19 mouse cellular contexts compared by ENCODE assay signal in genomic region chr9:14288500-14288899, GRCm38 (mm10).
"Had no signal": no experiment of that assay in that cellular context is flagged by ENCODE, and none has a peak within 500 bp of the region (broad histone marks: within the 10 kb centered on the region; RNA-seq: fewer than 3 reads in every experiment).

No protein-coding gene starts in this region.

- ATAC-seq: midbrain, embryonic 16.5 days had no signal

- H3K4me2 ChIP-seq: lung, embryonic 14.5 days; midbrain, embryonic 12.5 days; neural tube, embryonic 13.5 days; neural tube, embryonic 15.5 days had no signal

- H3K9ac ChIP-seq: lung, embryonic 14.5 days; midbrain, embryonic 12.5 days; neural tube, embryonic 13.5 days; neural tube, embryonic 15.5 days had no signal

- DNase-seq: lung, adult 18-20 months; lung, embryonic 14.5 days; lung, postnatal 10 days; lung, postnatal 4 days; midbrain, embryonic 14.5 days; retina, postnatal 1 day; right cerebral cortex, adult 18-20 months; right cerebral cortex, postnatal 25 days; right cerebral cortex, postnatal 4 days; spleen, adult 18-20 months; thymus, adult 18-20 months; thymus, postnatal 14 days; thymus, postnatal 36 days had no signal

- H3K9me3 ChIP-seq: midbrain, embryonic 10.5 days; midbrain, embryonic 12.5 days; neural tube, embryonic 13.5 days; neural tube, embryonic 15.5 days had no signal

- H3K4me3 ChIP-seq: midbrain, embryonic 10.5 days; midbrain, embryonic 12.5 days; myocyte; neural tube, embryonic 13.5 days; neural tube, embryonic 15.5 days had no signal

- H3K4me1 ChIP-seq: midbrain, embryonic 12.5 days had no signal

- H3K27me3 ChIP-seq: midbrain, embryonic 12.5 days; neural tube, embryonic 13.5 days; neural tube, embryonic 15.5 days had no signal

- H3K27ac ChIP-seq: midbrain, embryonic 10.5 days; midbrain, embryonic 12.5 days; neural tube, embryonic 13.5 days; neural tube, embryonic 15.5 days had no signal

- H3K36me3 ChIP-seq: midbrain, embryonic 10.5 days; midbrain, embryonic 12.5 days; neural tube, embryonic 13.5 days; neural tube, embryonic 15.5 days had no signal
